Mouse (Mus musculus) gastrocnemius, postnatal 36 days (tissue): ENCODE results near the gene Slc16a1. TPM values are rescaled to one million over a fixed set of nuclear protein-coding genes. Genes with fewer than 3 reads are reported as not detected.
A peak's percentile ranks its signal among the peaks of the same experiment; 100 is the strongest.

Experiments
- DNase-seq, 2 experiments: peaks; one replicate each; pipeline ENCODE4 v3.0.0; 2022
- intact Hi-C: fragments of 180-260 bp; cut with DNase I; formaldehyde crosslinking; loops from one replicate; pipeline ENCODE4 v1.15.1; 2025
- total RNA-seq, 2 experiments: library from RNA; stranded (reverse); gene quantifications; 2 replicates each; pipeline ENCODE4 v1.2.3; 2021

Gene Slc16a1
- total RNA-seq, 2 experiments from 2014 or later: 20.3 to 27.5 TPM

GRCm38 (mm10) chr3:104637427-104638402 lies 753 bp upstream of the Slc16a1 start:
- intact Hi-C loops: loop anchor here (5.0 kb wide), 1 partner anchor 95 kb away; no protein-coding TSS in a partner anchor
- DNase-seq: peak; percentile 10 to 53

DNA sequence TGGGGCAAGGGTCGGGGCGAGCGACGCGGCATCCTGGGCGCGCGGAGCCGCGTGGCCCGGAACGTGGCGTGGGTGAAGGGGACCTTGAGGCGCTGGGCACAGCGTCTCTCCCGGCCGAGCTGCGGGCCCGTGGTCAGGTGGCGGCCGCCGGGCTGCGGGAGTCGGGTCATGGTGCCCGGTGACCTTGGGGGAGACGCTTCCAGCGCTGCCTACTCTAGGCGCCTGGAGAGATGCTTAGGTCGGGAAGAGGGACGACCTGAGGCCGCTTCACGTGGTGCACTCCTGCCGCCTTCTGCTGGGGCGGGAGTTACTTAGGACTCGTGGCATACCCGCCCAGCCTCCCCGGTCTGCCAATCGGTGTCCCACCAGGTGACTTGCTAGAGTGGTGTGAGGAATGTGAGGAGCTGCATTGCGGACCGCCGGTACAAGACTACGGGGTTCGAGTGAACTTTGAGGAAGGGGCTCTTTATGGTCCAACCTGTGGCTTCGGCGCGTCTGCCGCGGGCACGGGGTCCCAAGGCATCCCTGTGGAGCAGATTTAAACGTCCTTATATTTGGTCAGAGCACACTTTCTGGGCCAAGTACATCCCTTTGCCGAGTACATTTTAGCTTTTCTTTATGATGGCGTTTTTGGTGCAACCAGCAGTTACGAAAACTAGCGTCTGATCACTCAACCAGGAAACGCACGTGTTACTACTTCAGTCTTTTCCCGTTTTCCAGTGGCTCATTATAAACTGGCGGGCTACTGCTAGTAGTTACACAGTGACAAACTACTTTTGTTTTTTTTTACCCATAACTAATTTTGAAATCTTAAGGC lies 672 bp downstream of the Slc16a1 start:
- intact Hi-C loops: loop anchor here (5.0 kb wide), 1 partner anchor 97 kb away; no protein-coding TSS in a partner anchor

DNA sequence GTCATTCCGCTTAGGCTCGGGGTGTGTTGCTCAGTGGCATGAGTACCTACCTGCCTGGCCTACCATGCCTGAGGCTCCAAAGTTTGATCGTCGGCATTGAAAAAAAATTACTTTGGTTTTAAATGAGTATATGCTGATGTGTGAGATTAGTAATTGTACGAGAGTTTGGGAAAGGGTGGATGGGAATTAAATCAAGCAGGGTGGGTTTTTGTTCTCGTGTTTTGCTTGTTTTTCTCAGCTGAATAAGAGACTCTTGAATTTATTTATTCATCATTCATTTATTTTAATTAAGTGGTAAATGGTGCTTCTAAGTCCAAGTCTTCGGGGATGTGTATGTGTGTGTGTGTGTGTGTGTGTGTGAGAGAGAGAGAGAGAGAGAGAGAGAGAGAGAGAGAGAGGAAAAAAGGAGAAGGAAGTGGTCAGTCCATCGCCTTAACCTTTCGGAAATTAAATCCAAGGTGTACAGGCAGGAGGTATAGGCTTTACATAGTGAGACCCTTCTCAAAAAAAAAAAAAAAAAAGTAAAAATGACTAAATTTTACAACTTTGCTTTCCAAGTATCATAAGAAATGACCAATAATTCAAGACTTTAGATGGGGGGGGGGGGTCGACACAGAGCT lies 1.4 kb downstream of the Slc16a1 start:
- intact Hi-C loops: loop anchor here (5.0 kb wide), 2 partner anchors 98 to 128 kb away; partner anchors contain the start of gene Lrig2
- no peak for DNase-seq

More for the DNA sequence above, 672 bp downstream of the Slc16a1 start:
- peak; percentile 17 to 46 for DNase-seq

GRCm38 (mm10) chr3:104640855-104641254 lies 2.4 kb downstream of the Slc16a1 start:
- no peak for DNase-seq
- intact Hi-C loops: loop anchor here (5.0 kb wide), 1 partner anchor 129 kb away; the partner anchor contains the start of gene Lrig2

DNA sequence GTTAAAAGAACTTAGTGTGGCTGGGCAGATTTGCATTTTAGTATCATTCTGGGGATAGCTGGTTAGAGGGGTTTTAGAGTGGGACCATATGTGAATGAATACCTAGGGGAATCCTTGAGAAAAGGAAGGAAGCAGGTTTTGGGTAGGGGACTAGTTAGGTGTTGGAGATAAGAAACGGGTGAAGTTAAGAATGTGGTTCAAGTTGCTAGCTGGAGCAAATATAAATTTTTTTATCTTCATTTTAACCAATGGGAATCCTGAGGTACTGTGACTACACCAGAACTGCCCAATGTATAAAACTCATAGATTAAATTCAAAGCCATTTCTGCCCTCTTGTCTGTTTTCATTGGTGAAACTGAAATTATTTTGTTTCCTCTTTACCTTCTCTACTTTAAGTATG lies 2.8 kb downstream of the Slc16a1 start:
- intact Hi-C loops: loop anchor here (5.0 kb wide), 1 partner anchor 129 kb away; the partner anchor contains the start of gene Lrig2

DNA sequence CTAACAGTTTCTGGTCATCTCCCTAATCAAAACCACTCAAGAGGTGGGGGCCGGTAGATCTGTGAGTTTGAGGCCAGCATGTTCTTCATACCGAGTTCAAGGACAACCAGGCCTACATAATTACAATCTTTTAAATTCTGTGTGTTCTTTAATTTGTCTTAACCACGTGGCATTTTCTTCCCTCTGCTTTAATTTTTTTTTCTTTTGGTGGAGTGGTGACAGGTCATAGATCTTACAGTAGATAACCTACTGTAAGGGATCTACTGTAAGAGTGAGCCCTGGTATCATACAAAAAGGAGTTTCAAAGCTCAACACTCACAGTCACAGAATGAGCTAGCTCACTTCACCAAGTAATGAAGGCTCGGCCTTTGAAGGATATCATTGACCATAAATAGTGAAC lies 4.6 kb downstream of the Slc16a1 start:
- intact Hi-C loops: loop anchor here (5.0 kb wide), 1 partner anchor 131 kb away; the partner anchor contains the start of gene Lrig2
- DNase-seq: no peak

More for the DNA sequence above, 2.8 kb downstream of the Slc16a1 start:
- DNase-seq: no peak

DNA sequence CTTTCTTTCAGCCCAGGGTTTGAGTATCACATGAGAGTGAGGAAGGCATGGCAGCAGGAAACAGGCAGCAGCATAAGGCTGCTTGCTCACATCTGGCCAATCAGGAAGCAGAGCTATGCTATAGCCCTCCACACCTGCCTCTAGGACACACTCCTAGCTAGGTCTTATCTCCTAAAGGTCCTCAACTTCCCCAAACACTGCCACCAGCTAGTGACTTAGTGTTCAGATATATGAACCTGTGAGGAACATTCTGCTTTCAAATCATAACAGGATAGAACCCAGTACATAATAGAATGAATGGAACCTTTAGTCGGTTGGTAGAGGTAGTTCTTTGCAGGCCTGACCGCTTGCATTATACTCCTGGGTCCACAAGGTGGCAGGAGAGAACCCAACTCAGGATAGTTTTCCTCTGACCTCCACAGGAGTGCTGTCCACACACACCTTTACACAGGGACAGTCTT lies 5.4 kb downstream of the Slc16a1 start:
- no peak for DNase-seq
- intact Hi-C loops: loop anchor here (2.0 to 5.0 kb wide), 2 partner anchors 31 to 132 kb away; partner anchors contain the start of gene Lrig2

GRCm38 (mm10) chr3:104644371-104644770 lies 5.9 kb downstream of the Slc16a1 start:
- intact Hi-C loops: loop anchor here (2.0 to 5.0 kb wide), 2 partner anchors 30 to 132 kb away; partner anchors contain the start of gene Lrig2
- DNase-seq: no peak

- intact Hi-C loops: no loop called here
- no peak for DNase-seq
These were observed 15.8 kb downstream of the Slc16a1 start for GRCm38 (mm10) chr3:104654219-104654618.

DNA sequence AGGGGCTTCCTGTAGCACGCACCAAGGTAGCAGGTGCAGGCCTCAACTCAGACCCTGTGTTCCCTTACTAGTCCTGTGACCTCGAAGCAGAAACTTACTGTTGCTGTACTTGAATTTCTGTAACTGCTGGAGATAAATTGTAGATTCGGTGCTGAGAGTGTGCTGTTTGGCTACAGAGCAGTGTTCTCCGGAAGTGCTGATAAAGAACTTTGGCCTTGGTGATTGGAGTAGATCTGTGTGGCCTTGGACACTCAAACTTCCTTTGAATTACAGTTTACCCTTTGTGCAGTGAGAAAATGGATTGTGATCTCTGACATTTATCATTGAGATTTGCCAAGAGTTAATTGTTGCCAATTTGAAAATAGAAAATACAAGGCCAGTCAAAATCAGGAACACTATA lies 16.5 kb downstream of the Slc16a1 start:
- DNase-seq: no peak
- intact Hi-C loops: no loop called here

GRCm38 (mm10) chr3:104658706-104659105 lies 20.2 kb downstream of the Slc16a1 start:
- intact Hi-C loops: no loop called here
- no peak for DNase-seq

DNA sequence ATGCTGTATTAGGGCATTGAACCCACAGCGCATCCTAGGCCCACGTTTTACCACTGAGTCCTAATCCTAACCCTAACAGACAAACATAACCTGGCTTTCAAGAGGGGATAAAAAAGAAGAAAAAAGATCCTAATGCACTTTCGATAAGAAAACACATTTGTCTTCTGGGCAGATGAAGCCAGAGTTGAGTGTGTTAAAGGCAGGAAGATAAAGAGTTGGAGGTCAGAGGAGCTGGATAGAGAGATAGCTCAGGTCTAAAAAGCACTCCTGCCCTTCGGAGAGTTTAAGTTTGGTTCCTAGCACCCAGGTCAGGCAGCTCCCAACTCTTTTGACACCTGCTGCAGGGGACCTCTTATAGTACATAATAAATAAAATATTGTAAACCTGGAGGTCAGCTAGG lies 21.3 kb downstream of the Slc16a1 start:
- DNase-seq: no peak
- intact Hi-C loops: no loop called here

DNA sequence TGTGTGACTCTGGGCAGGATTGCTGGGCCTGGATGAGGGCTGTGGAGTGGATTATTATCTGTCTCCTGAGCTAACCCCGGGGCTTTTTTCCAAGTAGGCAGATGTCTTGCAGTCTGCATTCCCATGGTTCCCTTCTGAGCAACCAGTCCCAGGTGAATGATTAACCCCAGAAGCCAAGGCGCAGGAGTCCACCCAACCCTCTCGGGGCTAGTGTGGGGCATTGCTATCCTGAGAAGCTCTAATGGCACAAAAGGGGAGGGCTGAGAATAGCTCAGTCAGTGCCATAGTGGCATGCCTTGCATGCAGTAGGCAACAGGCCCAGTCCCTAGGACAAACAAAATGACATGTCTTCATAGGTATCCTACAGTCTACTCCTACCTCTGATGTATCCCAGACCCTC lies 22.1 kb downstream of the Slc16a1 start:
- intact Hi-C loops: no loop called here
- no peak for DNase-seq

DNA sequence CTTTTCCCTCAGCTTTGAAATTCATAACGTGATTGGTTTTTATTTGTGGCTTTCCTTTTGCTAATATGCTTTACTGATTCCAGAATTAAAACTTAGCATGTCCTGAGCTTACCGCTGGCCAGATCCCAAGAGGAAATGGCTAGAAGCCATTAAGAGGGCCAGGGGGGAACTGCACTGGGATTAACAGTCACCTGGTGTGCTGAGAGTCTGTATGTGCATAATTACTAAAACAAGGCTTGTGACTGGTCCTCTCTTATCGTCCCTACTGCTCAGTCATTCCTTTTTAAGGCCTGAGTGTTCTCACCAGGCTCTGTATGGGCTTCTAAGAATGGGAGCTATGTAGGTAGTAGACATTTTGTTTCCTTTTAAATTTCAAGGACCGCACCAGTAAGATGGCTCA lies 23.5 kb downstream of the Slc16a1 start:
- intact Hi-C loops: no loop called here
- no peak for DNase-seq

- intact Hi-C loops: no loop called here
These were observed 24.5 kb downstream of the Slc16a1 start for GRCm38 (mm10) chr3:104662926-104663325.

GRCm38 (mm10) chr3:104666950-104667349 lies 28.5 kb downstream of the Slc16a1 start:
- DNase-seq: peak; percentile 38 to 48

More at GRCm38 (mm10) chr3:104662926-104663325, 24.5 kb downstream of the Slc16a1 start:
- no peak for DNase-seq

DNA sequence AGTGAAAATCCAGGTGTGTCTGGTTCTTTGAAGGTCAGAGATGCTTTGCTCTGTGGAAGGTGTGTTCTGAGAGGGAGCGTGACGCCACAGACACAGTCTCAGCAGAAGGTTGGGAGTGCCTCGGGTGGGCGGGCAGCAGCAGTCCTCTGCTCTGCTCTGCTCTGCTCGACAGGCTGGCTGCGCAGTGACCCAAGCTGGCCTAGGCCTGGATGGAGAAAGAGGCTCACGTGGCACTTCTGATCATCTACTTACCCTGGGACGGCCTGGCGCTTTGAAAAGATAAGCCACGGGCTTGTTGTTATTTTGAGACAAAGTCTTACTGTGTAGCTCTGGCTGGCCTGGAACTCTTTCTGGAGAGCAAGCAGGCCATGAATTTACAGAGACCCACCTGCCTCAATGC lies 29.0 kb downstream of the Slc16a1 start:
- no peak for DNase-seq
- intact Hi-C loops: no loop called here

More at GRCm38 (mm10) chr3:104666950-104667349, 28.5 kb downstream of the Slc16a1 start:
- intact Hi-C loops: no loop called here

- intact Hi-C loops: no loop called here
- DNase-seq: no peak
These were observed 30.5 kb downstream of the Slc16a1 start for GRCm38 (mm10) chr3:104668989-104669388.

- DNase-seq: no peak
- intact Hi-C loops: no loop called here
These were observed 31.4 kb downstream of the Slc16a1 start for GRCm38 (mm10) chr3:104669856-104670182.
